In genomic region chr6:42834084-42834483, GRCm38 (mm10) we compare ENCODE assay signal across 26 mouse cellular contexts. TPM values are rescaled to one million over a fixed set of nuclear protein-coding genes. Genes with fewer than 3 reads are reported as not detected.
DNase-seq lines count a peak whose midpoint lies in the region; ATAC-seq and TF ChIP-seq lines count a peak whose summit lies in the region.
"Had no signal": no experiment of that assay in that cellular context is flagged by ENCODE, and none has a peak within 500 bp of the region (broad histone marks: within the 10 kb centered on the region; RNA-seq: fewer than 3 reads in every experiment).

TSS of gene Olfr449 (plus strand) at chr6:42834384.

- H3K9ac ChIP-seq in lung, embryonic 14.5 days = no peak within 1 kb of the TSS

- peak; percentile 3 for DNase-seq in lung, embryonic 14.5 days
- no peak for DNase-seq in lung, postnatal 36 days
- peak; percentile 5 for DNase-seq in brain, adult 2 months (ENCODE audit: low read depth, low spot score)
- DNase-seq in gastrocnemius, adult 2 months = no peak
- DNase-seq: adrenal gland, adult 2 months; adrenal gland, adult 8-10 months; adrenal gland, postnatal 10 days; adrenal gland, postnatal 14 days; adrenal gland, postnatal 25 days; adrenal gland, postnatal 36 days; B cell, adult 2 months; cerebellum, adult 11 months; cerebellum, adult 11-12 months; cerebellum, adult 18-20 months; cerebellum, adult 2 months had no signal

- H3K9me3 ChIP-seq in lung, embryonic 14.5 days (ENCODE audit: low read depth, low read length) = no peaks in the 10 kb centered on the region
- H3K9me3 ChIP-seq: G1E had no signal

- no peak within 1 kb of the TSS for H3K27ac ChIP-seq in lung, embryonic 14.5 days (ENCODE audit: low read depth)
- H3K27ac ChIP-seq in gastrocnemius, adult 2 months = no peak within 1 kb of the TSS

- intact Hi-C loops in gastrocnemius, adult 2 months (cut with DNase I) = no loop called here

- TF ChIP-seq CTCF in lung, embryonic 14.5 days (IDR thresholded peaks at IDR 0.05; ENCODE audit: low read depth) = no peak
- TF ChIP-seq CTCF in gastrocnemius, adult 2 months (IDR thresholded peaks at IDR 0.05) = no peak

- no peaks in the 10 kb centered on the region for H3K4me1 ChIP-seq in lung, embryonic 14.5 days (ENCODE audit: insufficient read depth)

- no peak for ATAC-seq in lung, embryonic 14.5 days (ENCODE audit: insufficient read depth)
- ATAC-seq: activated CD4-positive, CD25-positive, alpha-beta regulatory T cell, adult 4 months; CD4-positive, CD25-positive, alpha-beta regulatory T cell, adult 4 months; Patski had no signal

- no peak within 1 kb of the TSS for H3K4me3 ChIP-seq in lung, embryonic 14.5 days (ENCODE audit: low read depth, low read length)
- H3K4me3 ChIP-seq in gastrocnemius, adult 2 months = no peak within 1 kb of the TSS

- no peaks in the 10 kb centered on the region for H3K36me3 ChIP-seq in lung, embryonic 14.5 days (ENCODE audit: insufficient read depth)
- H3K36me3 ChIP-seq: G1E had no signal

- no peak within 1 kb of the TSS for H3K4me2 ChIP-seq in lung, embryonic 14.5 days

- H3K27me3 ChIP-seq in lung, embryonic 14.5 days (ENCODE audit: insufficient read depth, low read length) = no peaks in the 10 kb centered on the region
- H3K27me3 ChIP-seq: CH12.LX had no signal

RNA-seq across cellular contexts. Expression of gene Olfr449, which starts in this region (rescaled TPM):
- polyA plus RNA-seq in lung, embryonic 14.5 days (2014; fragmentation: Nextera tagmentation; extraction: Ambion mirVana) = not detected in 2 replicates
- total RNA-seq in gastrocnemius, adult 2 months (2021) = not detected
- total RNA-seq: adrenal gland, adult 18-20 months; adrenal gland, adult 2 months; adrenal gland, adult 8-10 months; adrenal gland, postnatal 10 days; adrenal gland, postnatal 14 days; adrenal gland, postnatal 25 days; adrenal gland, postnatal 36 days; adrenal gland, postnatal 4 days; CH12.LX; ES-E14; G1E; MEL had no signal
- polyA plus RNA-seq: activated CD4-positive, CD25-positive, alpha-beta regulatory T cell, adult 4 months; adrenal gland, adult 2 months; brain, embryonic 14.5 days; C2C12; CD4-positive, CD25-positive, alpha-beta regulatory T cell, adult 4 months; cerebellum, adult 2 months; G1E; Patski had no signal

Comparison
In these comparisons a context has a peak if more than half of its experiments do, and no peak if none do; other contexts are left out.
1. Peak in DNase-seq in lung, embryonic 14.5 days; RNA of the gene not detected or under 1 TPM.